ENCODE assay signal across 9 mouse cellular contexts in genomic region chr7:27333316-27333941, GRCm38 (mm10). TPM values are rescaled to one million over a fixed set of nuclear protein-coding genes. Genes with fewer than 3 reads are reported as not detected.
DNase-seq lines count a peak whose midpoint lies in the region; ATAC-seq lines count a peak whose summit lies in the region.
"Had no signal": no experiment of that assay in that cellular context is flagged by ENCODE, and none has a peak within 500 bp of the region (broad histone marks: within the 10 kb centered on the region; RNA-seq: fewer than 3 reads in every experiment).

No protein-coding gene starts in this region.

- H3K4me3 ChIP-seq in forebrain, embryonic 10.5 days, result peak overlapping the region; percentile 52
- peak overlapping the region; percentile 43 for H3K4me3 ChIP-seq in hindbrain, embryonic 14.5 days (replicated peaks; ENCODE audit: low read length)
- H3K4me3 ChIP-seq in lung, embryonic 16.5 days (ENCODE audit: low read length), result peak overlapping the region; percentile 73

- H3K27me3 ChIP-seq in forebrain, embryonic 10.5 days (ENCODE audit: poor library complexity, severe bottlenecking), result peaks cover 99% of the 10 kb centered on the region
- peaks cover 96% of the 10 kb centered on the region for H3K27me3 ChIP-seq in hindbrain, embryonic 14.5 days (ENCODE audit: control insufficient read depth, insufficient read depth, low read length)
- H3K27me3 ChIP-seq in lung, embryonic 16.5 days (ENCODE audit: control insufficient read depth, insufficient read depth, low read depth, low read length), result peaks cover 50% of the 10 kb centered on the region

- H3K4me1 ChIP-seq in forebrain, embryonic 10.5 days, result peaks cover 85% of the 10 kb centered on the region
- H3K4me1 ChIP-seq in hindbrain, embryonic 14.5 days (replicated peaks; ENCODE audit: control insufficient read depth, insufficient read depth, low read length), result peaks cover 20% of the 10 kb centered on the region
- H3K4me1 ChIP-seq in lung, embryonic 16.5 days (replicated peaks; ENCODE audit: control insufficient read depth, insufficient read depth, low read length), result peaks cover 54% of the 10 kb centered on the region

- H3K9ac ChIP-seq in hindbrain, embryonic 14.5 days, result peak overlapping the region; percentile 57
- H3K9ac ChIP-seq in lung, embryonic 16.5 days (ENCODE audit: low read length), result peak overlapping the region; percentile 92

- WGBS in forebrain, embryonic 10.5 days, result 1% methylated on average over 54 of the region's 77 CpGs
- 2% methylated on average over 45 of the region's 77 CpGs for WGBS in hindbrain, embryonic 14.5 days
- 0% methylated on average over 38 of the region's 77 CpGs for WGBS in lung, embryonic 16.5 days

- 0 out of 2 replicates have a peak overlapping the region, but pooled peaks have one; percentile 40 for H3K27ac ChIP-seq in forebrain, embryonic 10.5 days
- no peak overlapping the region for H3K27ac ChIP-seq in hindbrain, embryonic 14.5 days
- H3K27ac ChIP-seq in lung, embryonic 16.5 days (ENCODE audit: low read length), result peak overlapping the region; percentile 98

- H3K4me2 ChIP-seq in hindbrain, embryonic 14.5 days (replicated peaks), result peak overlapping the region; percentile 84
- H3K4me2 ChIP-seq in lung, embryonic 16.5 days (ENCODE audit: low read depth, low read length), result peak overlapping the region; percentile 94

- intact Hi-C loops in left cerebral cortex, postnatal 25 days (cut with DNase I), result loop anchor here (2.0 kb wide), 1 partner anchor 69 kb away; no protein-coding TSS in a partner anchor

- peak; percentile 31 for DNase-seq in thymus, postnatal 14 days
- no peak for DNase-seq in thymus, postnatal 10 days (ENCODE audit: low spot score in 2 of 2)
- DNase-seq in forebrain, embryonic 10.5 days (ENCODE audit: extremely low spot score, low spot score), result no peak
- no peak for DNase-seq in hindbrain, embryonic 14.5 days (ENCODE audit: low spot score)
- no peak for DNase-seq in left cerebral cortex, postnatal 25 days (ENCODE audit: low spot score in 2 of 2)
- no peak for DNase-seq in left cerebral cortex, adult 8-10 months (ENCODE audit: low spot score in 2 of 2)

- no peak for ATAC-seq in hindbrain, embryonic 14.5 days (ENCODE audit: low FRiP score)
- ATAC-seq in lung, embryonic 16.5 days (ENCODE audit: low read depth), result no peak
- no peak for ATAC-seq in monocyte, adult 5-6 weeks (replicated peaks; ENCODE audit: insufficient number of reproducible peaks, low FRiP score, low TSS enrichment, poor library complexity, severe bottlenecking)

- H3K9me3 ChIP-seq in forebrain, embryonic 10.5 days, result no peaks in the 10 kb centered on the region
- no peaks in the 10 kb centered on the region for H3K9me3 ChIP-seq in hindbrain, embryonic 14.5 days (ENCODE audit: control insufficient read depth, low read length)
- H3K9me3 ChIP-seq in lung, embryonic 16.5 days (ENCODE audit: control insufficient read depth, low read length), result no peaks in the 10 kb centered on the region

- H3K36me3 ChIP-seq in forebrain, embryonic 10.5 days (replicated peaks), result no peaks in the 10 kb centered on the region
- no peaks in the 10 kb centered on the region for H3K36me3 ChIP-seq in hindbrain, embryonic 14.5 days (replicated peaks; ENCODE audit: control insufficient read depth, insufficient read depth)
- no peaks in the 10 kb centered on the region for H3K36me3 ChIP-seq in lung, embryonic 16.5 days (ENCODE audit: control insufficient read depth, insufficient read depth, low read length)

RNA-seq across cellular contexts. Expression of gene Ltbp4, which starts 4.1 kb away (rescaled TPM):
- polyA plus RNA-seq in forebrain, embryonic 10.5 days (2016; fragmentation: Nextera tagmentation; extraction: Ambion mirVana), result 8.5 and 11.1 TPM in 2 replicates
- polyA plus RNA-seq in hindbrain, embryonic 14.5 days (2014; fragmentation: Nextera tagmentation; extraction: Ambion mirVana), result 10.4 TPM in 2 replicates
- polyA plus RNA-seq in lung, embryonic 16.5 days (2015; fragmentation: Nextera tagmentation; extraction: Ambion mirVana), result 107 and 127 TPM in 2 replicates
- total RNA-seq in monocyte, adult 5-6 weeks (2017), result 0.68 TPM in 1 of 3 replicates, not detected in the others
- 10 to 100 TPM; 46.7 to 50.4 TPM for total RNA-seq in left cerebral cortex, postnatal 25 days (2021)
- total RNA-seq in left cerebral cortex, adult 8-10 months (2022), result 10 to 100 TPM; 41.9 to 51.1 (median 44.6) TPM

RNA-seq across cellular contexts. Expression of gene Shkbp1, which starts 22.4 kb away (rescaled TPM):
- 62.4 and 67.7 TPM in 2 replicates for polyA plus RNA-seq in forebrain, embryonic 10.5 days (2016; fragmentation: Nextera tagmentation; extraction: Ambion mirVana)
- 30.6 and 34.6 TPM in 2 replicates for polyA plus RNA-seq in hindbrain, embryonic 14.5 days (2014; fragmentation: Nextera tagmentation; extraction: Ambion mirVana)
- 43.6 and 46.2 TPM in 2 replicates for polyA plus RNA-seq in lung, embryonic 16.5 days (2015; fragmentation: Nextera tagmentation; extraction: Ambion mirVana)
- 33.3 to 47.0 TPM (median 39.9 TPM) in 3 replicates for total RNA-seq in monocyte, adult 5-6 weeks (2017)
- total RNA-seq in left cerebral cortex, postnatal 25 days (2021), result 10 to 100 TPM; 21.7 to 31.2 TPM
- 10 to 100 TPM; 20.7 to 25.9 (median 23.1) TPM for total RNA-seq in left cerebral cortex, adult 8-10 months (2022)

RNA-seq across cellular contexts. Expression of gene Gm20479, which starts 23.8 kb away (rescaled TPM):
- 1.4 TPM in 1 of 2 replicates, not detected in the other for polyA plus RNA-seq in forebrain, embryonic 10.5 days (2016; fragmentation: Nextera tagmentation; extraction: Ambion mirVana)
- not detected in 2 replicates for polyA plus RNA-seq in hindbrain, embryonic 14.5 days (2014; fragmentation: Nextera tagmentation; extraction: Ambion mirVana)
- polyA plus RNA-seq in lung, embryonic 16.5 days (2015; fragmentation: Nextera tagmentation; extraction: Ambion mirVana), result 0.52 and 1.1 TPM in 2 replicates
- not detected in 3 replicates for total RNA-seq in monocyte, adult 5-6 weeks (2017)
- not detected for total RNA-seq in left cerebral cortex, postnatal 25 days (2021)
- total RNA-seq in left cerebral cortex, adult 8-10 months (2022), result not detected
- total RNA-seq: heart, postnatal 36 days had no signal

Comparison
In these comparisons a context has a peak if more than half of its experiments do, and no peak if none do; other contexts are left out.
1. RNA of gene Ltbp4, which starts 4.1 kb away (total RNA-seq): 46.7 to 50.4 TPM in left cerebral cortex, postnatal 25 days and 41.9 to 51.1 TPM in left cerebral cortex, adult 8-10 months; 0.68 TPM in monocyte, adult 5-6 weeks; every median in the first group is over 10 times any median in the second.
2. Peak in every context shown above with its lines, with median percentiles within 50 percentile points of each other: H3K4me3 ChIP-seq.